Mouse (Mus musculus) gastrocnemius, postnatal 36 days (tissue): Measurements from ENCODE around the gene Siah3. TPM values are rescaled to one million over a fixed set of nuclear protein-coding genes. Genes with fewer than 3 reads are reported as not detected.

Experiments used
- total RNA-seq, 2 experiments: library from RNA; stranded (reverse); gene quantifications; 2 replicates each; pipeline ENCODE4 v1.2.3; 2021

The Siah3 gene
- total RNA-seq, 2 experiments from 2014 or later, result not detected

Other genes with a start within 250 kb of the Siah3 start
- gene Cpb2, start 213.7 kb upstream of the Siah3 start, total RNA-seq, result not detected
- gene Zc3h13, start 171.6 kb upstream of the Siah3 start, total RNA-seq, result 10 to 100 TPM; 12.2 to 15.9 TPM
- not detected for gene Spert, start 137.1 kb downstream of the Siah3 start, total RNA-seq
- not detected for gene Erich6b, start 186.3 kb downstream of the Siah3 start, total RNA-seq